Mouse (Mus musculus): ENCODE data around the gene Vsig8. TPM values are rescaled to one million over a fixed set of nuclear protein-coding genes. Genes with fewer than 3 reads are reported as not detected.

The Vsig8 gene
- total RNA-seq (2014; rRNA removed; ENCODE audit: low replicate concordance), result not detected in 2 replicates
- polyA plus RNA-seq (2015; fragmentation: Nextera tagmentation; extraction: Ambion mirVana), result 0.12 and 0.19 TPM in 2 replicates

DNA sequence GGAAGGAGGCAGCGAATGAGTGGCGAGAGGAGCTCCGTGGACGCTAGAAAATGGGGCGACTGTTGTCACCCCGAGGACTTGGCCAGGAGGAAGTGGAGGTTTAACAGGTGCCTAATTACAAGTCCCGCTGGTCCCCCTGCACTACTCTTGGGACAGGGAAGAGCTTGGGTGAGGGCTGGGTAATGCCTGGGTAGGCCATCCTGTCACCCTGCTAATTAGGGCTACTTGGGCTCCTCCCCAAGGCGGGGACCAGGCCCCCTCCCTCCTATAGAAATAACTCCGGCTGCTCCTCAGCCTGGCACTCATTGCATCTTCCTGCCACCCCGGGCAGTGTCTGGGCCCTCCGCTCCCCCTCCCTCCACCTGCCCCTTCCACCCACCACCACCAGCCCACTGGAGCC, at the start of gene Vsig8:
TSS of gene Vsig8 (plus strand) at position 301 of the 400 bp plus-strand sequence.
- no peak within 1 kb of the TSS for H3K27ac ChIP-seq (ENCODE audit: low read depth)
- H3K9ac ChIP-seq (replicated peaks; ENCODE audit: low read depth, low read length), result no peak within 1 kb of the TSS
- peaks cover 6% of the 10 kb centered on the region; the same call in 1 of the 2 replicates for H3K27me3 ChIP-seq (ENCODE audit: control insufficient read depth, insufficient read depth, low read length)
- 71% methylated on average over 11 of the region's 11 CpGs for WGBS
- no peak for DNase-seq (ENCODE audit: low spot score)
- no peak for TF ChIP-seq EP300 (IDR thresholded peaks at IDR 0.05; ENCODE audit: low read depth)
- no peak for TF ChIP-seq CTCF (IDR thresholded peaks at IDR 0.05; ENCODE audit: low read depth)
- peaks cover 7% of the 10 kb centered on the region; the same call in 1 of the 2 replicates for H3K4me1 ChIP-seq (ENCODE audit: control insufficient read depth, insufficient read depth)
- no peaks in the 10 kb centered on the region for H3K36me3 ChIP-seq (replicated peaks; ENCODE audit: control insufficient read depth, insufficient read depth, low read length)
- no peaks in the 10 kb centered on the region for H3K9me3 ChIP-seq (replicated peaks; ENCODE audit: control insufficient read depth, low read length)
- no peak within 1 kb of the TSS for H3K4me2 ChIP-seq (ENCODE audit: low read depth, low read length)
- H3K4me3 ChIP-seq (ENCODE audit: low read depth, low read length), result no peak within 1 kb of the TSS
- no peak for ATAC-seq (ENCODE audit: insufficient read depth, low read depth)

DNA sequence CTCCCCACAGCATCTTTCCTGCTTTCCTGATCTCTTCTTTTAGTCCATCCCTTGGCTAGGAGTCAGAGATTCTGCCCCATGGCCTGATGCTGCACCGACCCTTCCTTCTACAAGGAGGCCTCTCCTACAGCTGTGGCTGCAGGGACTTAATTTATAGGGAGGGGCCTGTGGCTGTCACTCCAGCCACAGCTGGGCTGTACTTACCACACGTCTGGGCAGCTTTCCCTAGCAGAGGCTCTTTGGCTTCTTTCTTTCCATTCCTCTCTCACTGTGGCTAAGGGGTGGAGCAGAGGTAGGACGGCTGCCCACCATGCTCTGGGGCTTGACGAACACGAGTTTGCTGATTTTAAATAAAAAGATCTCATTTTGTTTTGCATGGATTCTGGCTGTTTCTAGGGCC, 48.7 kb upstream of the Vsig8 start:
- 56% methylated on average over 5 of the region's 5 CpGs for WGBS
- no peak overlapping the region for H3K9ac ChIP-seq (replicated peaks; ENCODE audit: low read depth, low read length)
- H3K9me3 ChIP-seq (replicated peaks; ENCODE audit: control insufficient read depth, low read length), result no peaks in the 10 kb centered on the region
- H3K36me3 ChIP-seq (replicated peaks; ENCODE audit: control insufficient read depth, insufficient read depth, low read length), result peaks cover 44% of the 10 kb centered on the region
- H3K4me1 ChIP-seq (ENCODE audit: control insufficient read depth, insufficient read depth), result peaks cover 21% of the 10 kb centered on the region
- H3K27me3 ChIP-seq (ENCODE audit: control insufficient read depth, insufficient read depth, low read length), result no peaks in the 10 kb centered on the region
- no peak for DNase-seq (ENCODE audit: low spot score)
- H3K27ac ChIP-seq (ENCODE audit: low read depth), result peak overlapping the region; percentile 26; the same call in 1 of the 2 replicates
- ATAC-seq (ENCODE audit: insufficient read depth, low read depth), result no peak
- H3K4me2 ChIP-seq (ENCODE audit: low read depth, low read length), result no peak overlapping the region
- no peak overlapping the region for H3K4me3 ChIP-seq (ENCODE audit: low read depth, low read length)
- TF ChIP-seq CTCF (IDR thresholded peaks at IDR 0.05; ENCODE audit: low read depth) (no peak), EP300 (IDR thresholded peaks at IDR 0.05; ENCODE audit: low read depth) (no peak)

DNA sequence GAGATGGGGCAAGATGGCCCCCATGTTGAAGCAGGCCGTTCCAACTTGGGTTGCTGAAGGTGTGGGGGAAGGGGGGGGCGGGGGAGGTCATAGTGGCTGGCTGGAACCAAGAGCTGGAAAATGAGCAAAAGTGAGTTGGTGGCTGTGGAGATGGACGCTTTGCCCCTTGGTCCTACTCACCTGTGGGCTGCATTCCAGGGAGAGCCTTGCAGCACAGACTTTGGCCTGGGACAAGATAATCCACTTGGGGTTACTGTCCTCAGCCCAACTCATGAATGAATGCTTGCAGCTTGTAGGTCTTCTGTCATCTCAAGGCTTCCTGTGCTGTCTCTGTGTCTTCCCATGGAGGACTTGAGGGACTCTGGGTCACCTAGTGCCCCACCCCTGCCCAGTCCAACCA, 48.0 kb upstream of the Vsig8 start:
- H3K4me1 ChIP-seq (ENCODE audit: control insufficient read depth, insufficient read depth), result peaks cover 20% of the 10 kb centered on the region
- H3K4me2 ChIP-seq (ENCODE audit: low read depth, low read length), result no peak overlapping the region
- no peaks in the 10 kb centered on the region for H3K27me3 ChIP-seq (ENCODE audit: control insufficient read depth, insufficient read depth, low read length)
- TF ChIP-seq CTCF (IDR thresholded peaks at IDR 0.05; ENCODE audit: low read depth), result no peak
- TF ChIP-seq EP300 (IDR thresholded peaks at IDR 0.05; ENCODE audit: low read depth), result no peak
- no peak overlapping the region for H3K4me3 ChIP-seq (ENCODE audit: low read depth, low read length)
- 72% methylated on average over 3 of the region's 3 CpGs for WGBS
- DNase-seq (ENCODE audit: low spot score) (no peak), ATAC-seq (ENCODE audit: insufficient read depth, low read depth) (no peak)
- H3K9me3 ChIP-seq (replicated peaks; ENCODE audit: control insufficient read depth, low read length), result no peaks in the 10 kb centered on the region
- peak overlapping the region; percentile 26; the same call in 1 of the 2 replicates for H3K27ac ChIP-seq (ENCODE audit: low read depth)
- peaks cover 44% of the 10 kb centered on the region for H3K36me3 ChIP-seq (replicated peaks; ENCODE audit: control insufficient read depth, insufficient read depth, low read length)
- no peak overlapping the region for H3K9ac ChIP-seq (replicated peaks; ENCODE audit: low read depth, low read length)

DNA sequence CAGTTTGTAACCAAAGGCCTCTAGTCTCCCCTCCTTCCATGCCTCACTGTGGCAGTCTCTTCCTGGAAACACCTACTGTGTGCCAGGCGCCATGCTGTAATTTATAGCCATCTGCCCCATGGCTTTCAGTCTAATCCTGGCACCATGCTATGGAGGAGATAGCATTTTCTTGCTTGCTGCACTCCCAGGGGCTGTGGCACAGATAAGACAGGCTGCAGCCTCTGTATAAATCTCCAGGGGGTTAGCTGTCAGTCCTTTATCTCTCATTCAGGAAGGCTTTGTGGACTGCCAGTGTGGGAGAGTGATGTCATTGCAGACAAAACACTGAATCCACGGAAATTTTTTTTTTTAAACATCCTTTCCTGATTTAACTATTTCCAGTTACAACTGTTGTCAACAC, 47.6 kb upstream of the Vsig8 start:
- Histone ChIP-seq H3K27ac (ENCODE audit: low read depth) (peak overlapping the region; percentile 26), H3K9me3 (replicated peaks; ENCODE audit: control insufficient read depth, low read length) (no peaks in the 10 kb centered on the region), H3K4me1 (ENCODE audit: control insufficient read depth, insufficient read depth) (peaks cover 23% of the 10 kb centered on the region), H3K4me3 (ENCODE audit: low read depth, low read length) (no peak overlapping the region), H3K27me3 (ENCODE audit: control insufficient read depth, insufficient read depth, low read length) (no peaks in the 10 kb centered on the region), H3K36me3 (replicated peaks; ENCODE audit: control insufficient read depth, insufficient read depth, low read length) (peaks cover 44% of the 10 kb centered on the region), H3K9ac (replicated peaks; ENCODE audit: low read depth, low read length) (no peak overlapping the region), H3K4me2 (ENCODE audit: low read depth, low read length) (no peak overlapping the region)
- no peak for DNase-seq (ENCODE audit: low spot score)
- 39% methylated on average over 2 of the region's 2 CpGs for WGBS
- ATAC-seq (ENCODE audit: insufficient read depth, low read depth), result peak; percentile 24; the same call in 1 of the 2 replicates
- TF ChIP-seq CTCF (IDR thresholded peaks at IDR 0.05; ENCODE audit: low read depth), result no peak
- 0 out of 2 replicates have a peak, but pooled peaks have one; percentile 6 for TF ChIP-seq EP300 (IDR thresholded peaks at IDR 0.05; ENCODE audit: low read depth)

DNA sequence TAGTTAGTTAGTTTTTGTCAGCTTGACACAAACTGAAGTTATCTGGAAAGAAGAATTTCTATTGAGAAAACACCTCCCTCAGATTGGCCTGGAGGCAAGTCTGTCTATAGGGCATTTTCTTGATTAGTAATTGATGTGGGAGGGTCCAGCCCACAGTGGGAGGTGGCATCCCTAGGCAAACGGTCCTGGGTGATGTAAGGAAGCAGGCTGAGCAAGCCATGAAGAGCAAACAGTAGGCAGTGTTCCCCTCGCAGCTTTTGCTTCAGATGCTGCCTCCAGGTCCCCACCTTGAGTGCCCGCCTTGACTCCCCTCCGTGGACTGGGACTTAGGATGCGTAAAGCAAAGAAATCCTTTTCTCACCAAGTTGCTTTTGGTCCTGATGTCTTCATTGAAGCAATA, 46.5 kb upstream of the Vsig8 start:
- H3K9me3 ChIP-seq (replicated peaks; ENCODE audit: control insufficient read depth, low read length), result no peaks in the 10 kb centered on the region
- peaks cover 27% of the 10 kb centered on the region for H3K4me1 ChIP-seq (ENCODE audit: control insufficient read depth, insufficient read depth)
- H3K4me2 ChIP-seq (ENCODE audit: low read depth, low read length), result no peak overlapping the region
- H3K9ac ChIP-seq (replicated peaks; ENCODE audit: low read depth, low read length), result no peak overlapping the region
- no peak overlapping the region for H3K4me3 ChIP-seq (ENCODE audit: low read depth, low read length)
- no peak for TF ChIP-seq CTCF (IDR thresholded peaks at IDR 0.05; ENCODE audit: low read depth)
- no peak for TF ChIP-seq EP300 (IDR thresholded peaks at IDR 0.05; ENCODE audit: low read depth)
- 75% methylated on average over 5 of the region's 5 CpGs for WGBS
- H3K27ac ChIP-seq (ENCODE audit: low read depth), result no peak overlapping the region
- peaks cover 44% of the 10 kb centered on the region for H3K36me3 ChIP-seq (replicated peaks; ENCODE audit: control insufficient read depth, insufficient read depth, low read length)
- no peaks in the 10 kb centered on the region for H3K27me3 ChIP-seq (ENCODE audit: control insufficient read depth, insufficient read depth, low read length)
- DNase-seq (ENCODE audit: low spot score), result peak; percentile 2
- ATAC-seq (ENCODE audit: insufficient read depth, low read depth), result no peak

DNA sequence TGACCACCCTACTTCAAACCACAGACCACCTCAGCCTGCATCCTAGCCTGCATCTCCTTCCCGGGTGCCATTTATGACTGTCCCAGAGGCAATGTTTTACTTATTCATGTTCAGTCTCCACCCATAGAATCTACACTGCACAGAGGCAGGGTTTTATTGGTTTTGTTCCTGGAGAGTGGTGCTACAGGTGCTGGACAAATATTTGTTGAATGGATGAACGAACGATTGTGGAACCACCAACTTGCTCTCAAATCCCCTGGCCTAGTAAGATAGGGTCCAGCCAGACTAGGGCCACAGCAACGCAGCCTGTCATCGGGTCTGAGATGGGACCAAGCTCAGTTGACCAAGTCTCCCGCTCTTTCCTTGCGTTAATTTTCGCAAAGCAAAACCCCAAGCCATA, 45.8 kb upstream of the Vsig8 start:
- WGBS, result 55% methylated on average over 8 of the region's 8 CpGs
- TF ChIP-seq CTCF (IDR thresholded peaks at IDR 0.05; ENCODE audit: low read depth) (no peak), EP300 (IDR thresholded peaks at IDR 0.05; ENCODE audit: low read depth) (no peak)
- no peak overlapping the region for H3K4me3 ChIP-seq (ENCODE audit: low read depth, low read length)
- no peaks in the 10 kb centered on the region for H3K9me3 ChIP-seq (replicated peaks; ENCODE audit: control insufficient read depth, low read length)
- peaks cover 39% of the 10 kb centered on the region for H3K36me3 ChIP-seq (replicated peaks; ENCODE audit: control insufficient read depth, insufficient read depth, low read length)
- H3K4me1 ChIP-seq (ENCODE audit: control insufficient read depth, insufficient read depth), result peaks cover 28% of the 10 kb centered on the region
- no peak overlapping the region for H3K27ac ChIP-seq (ENCODE audit: low read depth)
- no peak overlapping the region for H3K4me2 ChIP-seq (ENCODE audit: low read depth, low read length)
- ATAC-seq (ENCODE audit: insufficient read depth, low read depth), result no peak
- DNase-seq (ENCODE audit: low spot score), result no peak
- no peaks in the 10 kb centered on the region for H3K27me3 ChIP-seq (ENCODE audit: control insufficient read depth, insufficient read depth, low read length)
- H3K9ac ChIP-seq (replicated peaks; ENCODE audit: low read depth, low read length), result no peak overlapping the region
